Mouse (Mus musculus) midbrain, embryonic 16.5 days (tissue): ENCODE data around the gene Dst. TPM values are rescaled to one million over a fixed set of nuclear protein-coding genes. Genes with fewer than 3 reads are reported as not detected.

ENCODE experiments used
- ATAC-seq: fragments of 200-750 bp; cut with Nextera tagmentation; 2 replicates; pipeline ENCODE4 v1.8.0; 2017; ENCODE audit warnings: moderate TSS enrichment
- H3K27ac ChIP-seq: fragments of 300-500 bp; sonication (generic); 2 replicates; pipeline ENCODE4 v1.5.1; 2014; ENCODE audit warnings: mild to moderate bottlenecking, low read length, mixed read lengths
- H3K27me3 ChIP-seq: fragments of 300-500 bp; sonication (generic); 2 replicates; pipeline ENCODE4 v1.6.1; 2014; ENCODE audit warnings: low read depth, low read length, mixed read lengths; ENCODE audit not compliant: control insufficient read depth, insufficient read depth
- H3K36me3 ChIP-seq: fragments of 300-500 bp; sonication (generic); 2 replicates; pipeline ENCODE4 v1.6.1; 2014; ENCODE audit warnings: mild to moderate bottlenecking, low read length, moderate library complexity, mixed read lengths; ENCODE audit not compliant: control insufficient read depth, insufficient read depth
- H3K4me1 ChIP-seq: fragments of 300-500 bp; sonication (generic); 2 replicates; pipeline ENCODE4 v1.6.1; 2014; ENCODE audit warnings: mild to moderate bottlenecking, low read length, mixed read lengths; ENCODE audit not compliant: control insufficient read depth, insufficient read depth
- H3K4me2 ChIP-seq: fragments of 300-500 bp; sonication (generic); 2 replicates; pipeline ENCODE4 v1.6.1; 2014; ENCODE audit warnings: mild to moderate bottlenecking, low read length, mixed read lengths
- H3K4me3 ChIP-seq: fragments of 300-500 bp; sonication (generic); 2 replicates; pipeline ENCODE4 v1.5.1; 2014; ENCODE audit warnings: low read depth, mild to moderate bottlenecking, low read length, moderate library complexity, mixed read lengths
- H3K9ac ChIP-seq: fragments of 300-500 bp; sonication (generic); 2 replicates; pipeline ENCODE4 v1.6.1; 2014; ENCODE audit warnings: low read depth, low read length, mixed read lengths
- H3K9me3 ChIP-seq: fragments of 300-500 bp; sonication (generic); replicated peaks from 2 replicates; pipeline ENCODE4 v1.6.1; 2014; ENCODE audit warnings: mild to moderate bottlenecking, low read length, mixed read lengths; ENCODE audit not compliant: control insufficient read depth, poor library complexity, severe bottlenecking
- WGBS: fragments of 180-500 bp; shearing (Covaris S2); extraction: QIAGEN DNeasy Blood & Tissue Kit; methylation state at CpG from one replicate; pipeline ENCODE4 v1.1.7; 2014; 5-methylcytosine and 5-hydroxymethylcytosine counted together
- polyA plus RNA-seq: library from polyadenylated mRNA; unstranded; fragments of >200 nt; fragmentation: Nextera tagmentation; extraction: Ambion mirVana; gene quantifications from 2 replicates; pipeline ENCODE4 v1.2.1, GENCODE M21; 2015

The Dst gene
- polyA plus RNA-seq, 1 experiment from 2014 or later: 36.1 TPM

DNA sequence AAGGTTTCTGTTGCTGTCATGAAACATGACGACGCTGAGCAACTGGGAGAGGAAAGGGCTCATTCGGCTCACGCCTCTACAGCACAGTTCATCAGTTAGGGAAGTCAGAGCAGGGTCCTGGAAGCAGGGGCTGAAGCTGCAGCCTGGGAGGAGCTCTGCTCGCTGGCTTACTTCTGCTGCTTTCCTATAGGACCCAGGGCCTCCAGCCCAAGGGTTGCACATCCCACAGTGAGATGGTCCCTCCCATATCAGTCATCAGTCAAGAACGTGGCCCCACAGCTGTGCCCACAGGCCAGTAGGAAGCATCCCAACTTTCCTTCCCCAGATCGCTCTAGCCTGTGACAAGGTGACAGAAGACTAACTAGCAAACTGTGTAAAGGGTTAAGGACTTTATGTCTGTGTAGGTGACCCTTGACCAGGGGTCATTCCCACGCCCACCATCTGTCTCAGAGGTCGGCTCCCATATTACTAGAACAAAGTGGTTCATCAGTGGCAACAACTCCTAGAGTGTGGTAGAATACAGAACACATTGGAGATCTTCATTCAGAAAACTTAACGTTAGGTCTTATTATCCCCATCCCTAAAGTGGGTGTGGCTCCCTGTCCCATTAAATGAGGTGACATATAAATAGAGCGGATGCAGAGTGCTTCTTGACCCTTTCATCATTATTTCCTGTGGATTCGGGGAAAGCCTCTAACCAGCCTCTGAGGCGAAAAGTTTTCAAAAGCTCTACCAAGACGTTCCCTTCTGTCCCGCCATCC lies 219.9 kb downstream of the Dst start:
- no peak overlapping the region for H3K27ac ChIP-seq
- H3K9me3 ChIP-seq: no peaks in the 10 kb centered on the region
- no peaks in the 10 kb centered on the region for H3K36me3 ChIP-seq
- H3K4me1 ChIP-seq: peaks cover 2% of the 10 kb centered on the region; the same call in 1 of the 2 replicates
- ATAC-seq: no peak
- 77% methylated on average over 15 of the region's 15 CpGs for WGBS
- H3K4me3 ChIP-seq: no peak overlapping the region
- no peak overlapping the region for H3K9ac ChIP-seq
- H3K4me2 ChIP-seq: no peak overlapping the region
- no peaks in the 10 kb centered on the region for H3K27me3 ChIP-seq

DNA sequence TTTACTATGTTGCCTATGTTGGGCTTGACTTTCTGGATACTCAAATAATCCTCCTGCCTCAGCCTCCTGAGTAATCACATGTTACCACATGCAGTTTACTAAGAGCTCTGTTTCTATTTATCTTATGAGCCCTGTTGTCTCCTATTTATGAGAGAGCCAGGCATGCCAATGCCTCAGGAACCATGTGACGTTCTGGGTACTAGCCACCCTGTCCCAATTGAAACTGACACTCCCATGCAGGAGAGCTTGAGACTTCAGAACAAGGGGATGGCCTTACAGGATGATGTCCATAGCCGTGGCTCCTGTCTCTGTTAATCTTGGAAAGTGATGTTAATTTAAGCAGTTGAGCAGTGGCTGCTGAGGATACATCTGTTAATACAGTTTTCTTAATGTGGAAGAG lies 220.8 kb downstream of the Dst start:
- Histone ChIP-seq H3K4me3 (no peak overlapping the region), H3K9me3 (no peaks in the 10 kb centered on the region), H3K27me3 (no peaks in the 10 kb centered on the region), H3K9ac (no peak overlapping the region), H3K4me2 (no peak overlapping the region), H3K36me3 (no peaks in the 10 kb centered on the region), H3K4me1 (peaks cover 2% of the 10 kb centered on the region; the same call in 1 of the 2 replicates), H3K27ac (no peak overlapping the region)
- ATAC-seq: no peak
- 85% methylated on average over 2 of the region's 2 CpGs for WGBS

DNA sequence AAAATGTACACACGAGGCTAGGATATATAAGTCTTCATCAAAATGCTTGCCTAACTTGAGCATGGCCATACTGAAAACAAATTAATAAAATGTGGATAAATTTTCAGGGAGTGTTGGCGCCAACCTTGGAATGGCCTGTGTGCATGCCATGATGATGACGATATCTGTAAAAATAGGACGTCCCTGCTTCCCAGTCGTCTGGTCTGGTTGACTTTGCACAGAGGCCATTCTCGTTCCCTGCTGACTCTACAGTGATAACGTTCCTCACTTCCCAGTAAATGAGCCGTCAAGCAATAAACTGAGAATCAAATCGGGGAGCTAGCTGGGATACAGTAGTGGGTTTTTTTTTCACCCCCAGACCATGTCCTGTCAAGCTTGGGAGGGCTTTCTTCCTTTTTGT lies 221.7 kb downstream of the Dst start:
- Histone ChIP-seq H3K4me2 (no peak overlapping the region), H3K27ac (no peak overlapping the region), H3K4me3 (no peak overlapping the region), H3K4me1 (no peaks in the 10 kb centered on the region), H3K27me3 (no peaks in the 10 kb centered on the region), H3K36me3 (no peaks in the 10 kb centered on the region), H3K9me3 (no peaks in the 10 kb centered on the region), H3K9ac (no peak overlapping the region)
- 86% methylated on average over 9 of the region's 9 CpGs for WGBS
- ATAC-seq: no peak

DNA sequence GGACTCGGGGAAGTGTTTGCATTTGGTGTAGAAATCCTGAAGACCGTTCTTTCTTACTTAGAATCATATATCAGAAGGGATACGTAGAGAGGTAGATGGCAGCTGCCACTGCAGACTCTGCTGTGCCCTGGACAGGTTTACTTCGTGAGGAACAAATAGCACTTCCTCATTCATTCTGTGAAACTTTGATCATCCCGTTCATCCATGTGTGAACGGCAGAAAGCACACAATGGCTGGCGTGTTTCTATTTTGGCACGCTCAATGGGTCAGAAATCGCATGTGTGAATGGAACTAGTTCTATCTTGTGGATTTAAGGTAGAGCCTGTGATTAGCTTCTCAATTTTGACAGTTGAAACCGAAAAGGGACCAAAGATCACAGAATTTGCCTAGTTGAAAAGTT lies 222.8 kb downstream of the Dst start:
- whole genome bisulfite sequencing: 48% methylated on average over 10 of the region's 10 CpGs
- Histone ChIP-seq H3K27ac (no peak overlapping the region), H3K4me3 (no peak overlapping the region), H3K36me3 (no peaks in the 10 kb centered on the region), H3K4me1 (no peaks in the 10 kb centered on the region), H3K27me3 (no peaks in the 10 kb centered on the region), H3K9me3 (no peaks in the 10 kb centered on the region), H3K9ac (no peak overlapping the region), H3K4me2 (no peak overlapping the region)
- no peak for ATAC-seq

DNA sequence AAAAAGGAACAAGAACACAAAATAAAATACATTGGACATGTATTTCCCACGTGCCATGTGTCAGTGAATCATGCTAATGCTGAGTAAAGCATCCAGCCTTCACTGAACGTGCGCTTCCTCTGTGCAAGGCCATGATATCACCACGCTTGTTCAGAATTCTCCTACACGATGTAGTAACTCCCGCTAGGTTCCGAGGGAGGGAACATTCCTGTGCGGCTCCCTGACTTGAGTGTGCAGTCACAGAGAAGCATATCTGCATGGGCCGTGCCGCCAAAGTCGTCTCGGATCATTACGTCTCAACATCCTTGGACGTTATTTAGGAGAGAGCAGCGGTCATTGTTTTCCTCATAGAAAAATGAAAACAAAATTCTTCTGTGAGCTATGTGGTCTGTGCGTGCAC lies 224.8 kb downstream of the Dst start:
- no peaks in the 10 kb centered on the region for H3K27me3 ChIP-seq
- no peaks in the 10 kb centered on the region for H3K36me3 ChIP-seq
- WGBS: 87% methylated on average over 16 of the region's 16 CpGs
- no peaks in the 10 kb centered on the region for H3K4me1 ChIP-seq
- no peak for ATAC-seq
- no peaks in the 10 kb centered on the region for H3K9me3 ChIP-seq
- H3K4me2 ChIP-seq: no peak overlapping the region
- H3K27ac ChIP-seq: no peak overlapping the region
- no peak overlapping the region for H3K9ac ChIP-seq
- H3K4me3 ChIP-seq: no peak overlapping the region

DNA sequence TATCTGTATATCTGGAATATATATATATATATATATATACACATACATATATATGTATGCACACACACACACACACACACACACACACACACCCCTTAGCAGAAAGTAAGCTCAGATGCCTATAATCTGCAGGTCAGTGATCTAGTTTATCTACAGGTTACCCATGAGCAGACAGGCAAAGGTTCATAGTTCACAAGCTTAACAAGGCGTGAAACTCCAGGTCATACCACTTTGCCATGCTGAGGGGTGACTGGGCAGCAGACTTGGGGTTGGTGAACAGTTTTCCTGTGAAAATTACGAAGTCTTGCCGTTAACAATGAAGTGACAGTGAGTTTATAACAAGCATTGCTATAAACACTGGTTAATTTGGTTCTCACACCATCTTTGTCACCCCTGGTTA lies 227.5 kb downstream of the Dst start:
- H3K27ac ChIP-seq: no peak overlapping the region
- no peak for ATAC-seq
- WGBS: 89% methylated on average over 3 of the region's 3 CpGs
- peaks cover 3% of the 10 kb centered on the region; the same call in 1 of the 2 replicates for H3K4me1 ChIP-seq
- no peaks in the 10 kb centered on the region for H3K9me3 ChIP-seq
- H3K4me3 ChIP-seq: no peak overlapping the region
- H3K4me2 ChIP-seq: no peak overlapping the region
- H3K27me3 ChIP-seq: no peaks in the 10 kb centered on the region
- H3K9ac ChIP-seq: no peak overlapping the region
- H3K36me3 ChIP-seq: no peaks in the 10 kb centered on the region

DNA sequence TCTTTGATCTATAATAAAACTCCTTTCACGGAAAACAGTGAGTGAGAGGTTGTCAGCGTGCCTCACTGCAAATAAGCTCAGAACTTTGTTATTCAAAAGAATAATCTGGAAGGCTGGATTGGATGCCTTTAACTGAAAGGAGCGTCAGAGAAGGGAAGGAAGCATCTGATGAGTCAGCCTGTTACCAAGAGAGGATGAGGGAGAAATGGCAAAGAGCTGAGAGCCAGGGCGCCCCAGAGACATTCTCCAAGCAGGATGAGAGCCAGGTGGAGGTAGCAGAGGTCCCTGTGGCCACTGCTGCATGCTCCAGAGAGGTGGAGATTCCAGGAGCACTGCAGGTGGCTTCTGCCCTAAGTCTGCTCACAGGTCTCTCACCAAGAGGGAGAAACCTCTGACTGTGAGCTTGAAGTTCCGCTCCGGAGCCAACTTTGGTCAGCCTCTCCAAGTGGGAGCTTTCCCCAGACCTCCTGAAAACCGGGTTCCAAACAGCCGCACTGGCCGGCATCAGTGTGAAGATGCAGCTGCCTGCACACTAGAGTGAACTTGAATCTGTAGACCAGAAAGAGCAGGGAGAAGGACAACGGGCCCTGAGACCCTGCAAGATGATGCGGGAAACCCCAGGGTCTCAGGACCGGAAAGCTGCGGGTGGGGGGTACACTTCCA lies 231.3 kb downstream of the Dst start:
- 55% methylated on average over 13 of the region's 13 CpGs for WGBS
- Histone ChIP-seq H3K4me2 (no peak overlapping the region), H3K27me3 (no peaks in the 10 kb centered on the region), H3K27ac (no peak overlapping the region), H3K4me3 (no peak overlapping the region), H3K9me3 (no peaks in the 10 kb centered on the region), H3K36me3 (no peaks in the 10 kb centered on the region), H3K4me1 (peaks cover 10% of the 10 kb centered on the region; the same call in 1 of the 2 replicates), H3K9ac (no peak overlapping the region)
- no peak for ATAC-seq

DNA sequence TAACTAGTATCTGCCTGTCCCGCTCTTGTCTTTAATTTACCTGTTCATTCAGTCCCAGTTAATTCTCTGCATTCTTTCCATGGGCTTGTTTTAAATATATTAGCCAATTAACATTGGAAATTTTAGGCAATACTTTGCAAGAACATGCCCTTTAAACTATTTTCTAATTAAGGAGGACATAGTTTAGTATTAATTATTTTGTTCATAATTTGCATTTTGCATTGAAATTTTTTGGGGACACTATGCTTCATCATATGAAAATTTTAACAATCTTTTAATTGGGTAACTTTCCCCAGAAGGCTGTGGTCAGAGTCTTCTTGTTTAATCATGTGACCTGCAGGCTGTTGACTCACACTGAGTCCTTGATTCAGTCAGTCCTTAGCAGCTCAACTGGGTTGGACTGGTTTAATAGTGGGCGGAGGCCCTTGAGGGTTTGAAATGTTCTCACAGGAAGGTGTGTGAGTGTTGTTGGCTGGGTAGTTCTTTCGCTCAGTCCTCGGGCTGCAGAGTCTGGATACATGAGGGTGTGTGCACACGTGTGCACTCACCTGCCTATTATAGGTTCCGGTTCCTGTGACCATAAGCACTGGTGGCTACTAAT lies 231.9 kb downstream of the Dst start:
- WGBS: 88% methylated on average over 6 of the region's 6 CpGs
- ATAC-seq: peak; percentile 21; the same call in 1 of the 2 replicates
- no peak overlapping the region for H3K27ac ChIP-seq
- H3K36me3 ChIP-seq: no peaks in the 10 kb centered on the region
- no peaks in the 10 kb centered on the region for H3K9me3 ChIP-seq
- H3K9ac ChIP-seq: no peak overlapping the region
- H3K4me3 ChIP-seq: no peak overlapping the region
- no peak overlapping the region for H3K4me2 ChIP-seq
- H3K27me3 ChIP-seq: no peaks in the 10 kb centered on the region
- H3K4me1 ChIP-seq: peaks cover 10% of the 10 kb centered on the region; the same call in 1 of the 2 replicates

DNA sequence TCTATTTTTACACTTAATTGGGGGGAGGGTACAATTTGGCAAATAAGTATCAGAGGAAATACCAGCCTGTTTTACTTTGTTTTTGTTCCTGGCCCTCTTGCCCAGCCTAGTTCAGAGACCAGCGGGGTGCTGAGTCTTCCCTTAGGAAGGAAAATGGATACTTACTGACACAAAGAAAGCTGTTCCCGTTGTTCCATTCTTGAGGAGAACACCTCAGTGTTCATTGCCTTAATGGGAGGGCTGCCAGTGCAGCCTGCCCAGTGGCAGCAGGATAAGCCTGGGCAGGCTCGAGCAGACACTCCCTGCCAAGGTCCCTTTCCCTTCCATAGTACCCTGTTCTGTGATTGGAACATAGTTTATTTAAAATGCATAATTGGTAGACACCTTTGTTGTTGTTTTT lies 232.7 kb downstream of the Dst start:
- Histone ChIP-seq H3K27me3 (no peaks in the 10 kb centered on the region), H3K4me2 (no peak overlapping the region), H3K4me1 (peaks cover 10% of the 10 kb centered on the region; the same call in 1 of the 2 replicates), H3K36me3 (no peaks in the 10 kb centered on the region), H3K4me3 (no peak overlapping the region), H3K9ac (no peak overlapping the region), H3K9me3 (no peaks in the 10 kb centered on the region), H3K27ac (no peak overlapping the region)
- ATAC-seq: no peak
- WGBS: 45% methylated on average over 3 of the region's 3 CpGs
